Mouse (Mus musculus): Measurements from ENCODE around the gene Cntnap4.

DNA sequence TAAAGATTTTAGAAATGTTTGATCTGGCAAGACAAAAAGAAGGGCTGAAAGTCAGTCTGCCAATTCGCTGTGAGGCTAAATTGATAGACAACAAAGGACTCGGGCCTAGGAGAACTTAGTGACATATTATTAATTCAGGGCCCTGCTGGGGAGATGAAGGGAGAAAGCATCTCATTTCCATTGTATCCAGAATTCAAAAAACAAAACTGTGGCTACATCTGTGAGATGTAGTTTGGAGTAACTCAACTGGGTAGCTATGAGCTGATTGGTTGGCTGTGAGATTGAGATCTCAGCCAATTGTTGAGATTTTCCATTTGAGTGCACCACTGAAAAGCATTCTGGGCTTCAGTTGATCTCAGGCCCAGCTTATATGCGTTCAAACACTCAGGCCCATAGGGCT is 84.2 kb downstream of the Cntnap4 start:
- no peak for TF ChIP-seq POLR2A (IDR thresholded peaks at IDR 0.05; ENCODE audit: insufficient read length, low read depth)
- no peak for TF ChIP-seq USF1 (IDR thresholded peaks at IDR 0.05; ENCODE audit: low read depth)
- TF ChIP-seq MYOG (IDR thresholded peaks at IDR 0.05; ENCODE audit: control insufficient read depth in 1 of 3, insufficient read depth in 1 of 3, insufficient read length in 2 of 3, low read depth in 2 of 3), result no peak
- TF ChIP-seq MYOD1 (IDR thresholded peaks at IDR 0.05; ENCODE audit: control insufficient read depth in 1 of 3, insufficient read length in 2 of 3, low read depth in 2 of 3), result no peak
